Comparison of ENCODE assay signal across 28 mouse cellular contexts in genomic region chr1:156605940-156606339, GRCm38 (mm10). TPM values are rescaled to one million over a fixed set of nuclear protein-coding genes. Genes with fewer than 3 reads are reported as not detected.
DNase-seq lines count a peak whose midpoint lies in the region; ATAC-seq lines count a peak whose summit lies in the region.
"Had no signal": no experiment of that assay in that cellular context is flagged by ENCODE, and none has a peak within 500 bp of the region (broad histone marks: within the 10 kb centered on the region; RNA-seq: fewer than 3 reads in every experiment).

No protein-coding gene starts in this region.

- no peak for ATAC-seq in heart, embryonic 12.5 days (ENCODE audit: insufficient number of reproducible peaks, low FRiP score)
- ATAC-seq in CD4-positive, CD25-positive, alpha-beta regulatory T cell, adult 4 months, result peak; percentile 66
- peak; percentile 38; the same call in 1 of the 2 replicates for ATAC-seq in megakaryocyte, adult 5-6 weeks (ENCODE audit: poor library complexity, severe bottlenecking)
- ATAC-seq: forebrain, embryonic 15.5 days; intestine, embryonic 15.5 days; Patski had no signal

- DNase-seq in heart, postnatal 4 days, result no peak
- peak; percentile 55 for DNase-seq in 416B (ENCODE audit: low read depth)
- no peak for DNase-seq in ovary, postnatal 36 days (ENCODE audit: low spot score)
- DNase-seq: adrenal gland, adult 2 months; adrenal gland, postnatal 14 days; cerebellum, adult 11 months; cerebellum, adult 8-10 months; cerebellum, postnatal 10 days; cerebellum, postnatal 36 days; embryo, embryonic 11 days; gastrocnemius, postnatal 14 days; heart, adult 18-20 months; heart, postnatal 10 days had no signal

- no peak overlapping the region for H3K4me2 ChIP-seq in heart, embryonic 12.5 days
- H3K4me2 ChIP-seq: embryonic facial prominence, embryonic 13.5 days; forebrain, embryonic 12.5 days; forebrain, embryonic 15.5 days; heart, embryonic 15.5 days; hindbrain, embryonic 12.5 days; hindbrain, embryonic 15.5 days; intestine, embryonic 15.5 days had no signal

- H3K27ac ChIP-seq in heart, embryonic 12.5 days (ENCODE audit: poor library complexity, severe bottlenecking), result 0 out of 2 replicates have a peak overlapping the region, but pooled peaks have one; percentile 12
- H3K27ac ChIP-seq: embryonic facial prominence, embryonic 10.5 days; embryonic facial prominence, embryonic 13.5 days; forebrain, embryonic 12.5 days; forebrain, embryonic 15.5 days; heart, embryonic 15.5 days; hindbrain, embryonic 12.5 days; hindbrain, embryonic 15.5 days; intestine, embryonic 15.5 days had no signal

- H3K9me3 ChIP-seq in heart, embryonic 12.5 days (replicated peaks), result no peaks in the 10 kb centered on the region
- H3K9me3 ChIP-seq: embryonic facial prominence, embryonic 10.5 days; embryonic facial prominence, embryonic 13.5 days; forebrain, embryonic 12.5 days; forebrain, embryonic 15.5 days; G1E; heart, embryonic 15.5 days; hindbrain, embryonic 12.5 days; hindbrain, embryonic 15.5 days; intestine, embryonic 15.5 days had no signal

- no peaks in the 10 kb centered on the region for H3K36me3 ChIP-seq in heart, embryonic 12.5 days
- H3K36me3 ChIP-seq: embryonic facial prominence, embryonic 13.5 days; forebrain, embryonic 12.5 days; forebrain, embryonic 15.5 days; heart, embryonic 15.5 days; hindbrain, embryonic 12.5 days; hindbrain, embryonic 15.5 days; intestine, embryonic 15.5 days had no signal

- H3K27me3 ChIP-seq in heart, embryonic 12.5 days (replicated peaks), result no peaks in the 10 kb centered on the region
- H3K27me3 ChIP-seq: CH12.LX; embryonic facial prominence, embryonic 13.5 days; forebrain, embryonic 12.5 days; forebrain, embryonic 15.5 days; heart, embryonic 15.5 days; hindbrain, embryonic 12.5 days; hindbrain, embryonic 15.5 days; intestine, embryonic 15.5 days; Patski had no signal

- no peak overlapping the region for H3K9ac ChIP-seq in heart, embryonic 12.5 days
- H3K9ac ChIP-seq: embryonic facial prominence, embryonic 13.5 days; forebrain, embryonic 12.5 days; forebrain, embryonic 15.5 days; heart, embryonic 15.5 days; hindbrain, embryonic 12.5 days; hindbrain, embryonic 15.5 days; intestine, embryonic 15.5 days had no signal

- peaks cover 23% of the 10 kb centered on the region for H3K4me1 ChIP-seq in heart, embryonic 12.5 days (replicated peaks)
- H3K4me1 ChIP-seq: embryonic facial prominence, embryonic 13.5 days; forebrain, embryonic 15.5 days; hindbrain, embryonic 12.5 days; hindbrain, embryonic 15.5 days had no signal

- 81% methylated on average over 2 of the region's 2 CpGs for WGBS in heart, embryonic 12.5 days

- H3K4me3 ChIP-seq in heart, embryonic 12.5 days, result no peak overlapping the region
- H3K4me3 ChIP-seq: embryonic facial prominence, embryonic 10.5 days; embryonic facial prominence, embryonic 13.5 days; erythroblast, embryonic 14.5 days; forebrain, embryonic 12.5 days; forebrain, embryonic 15.5 days; heart, embryonic 15.5 days; hindbrain, embryonic 12.5 days; hindbrain, embryonic 15.5 days; intestine, embryonic 15.5 days had no signal

RNA-seq across cellular contexts. Expression of gene Abl2, which starts 47.4 kb away (rescaled TPM):
- 4.1 and 5.0 TPM in 2 replicates for polyA plus RNA-seq in heart, embryonic 12.5 days (2016; fragmentation: Nextera tagmentation; extraction: Ambion mirVana)
- total RNA-seq in heart, postnatal 4 days (2021), result 10 to 100 TPM; 24.0 to 26.1 TPM
- 1 to 10 TPM; 4.6 to 4.9 TPM for polyA plus RNA-seq in CD4-positive, CD25-positive, alpha-beta regulatory T cell, adult 4 months (2017; shearing (Covaris generic))
- 3.5 and 4.2 TPM in 2 replicates for total RNA-seq in megakaryocyte, adult 5-6 weeks (2015)
- 8.0 and 8.1 TPM in 2 replicates for total RNA-seq in megakaryocyte, adult 5-6 weeks (2017)
